Mouse (Mus musculus): Measurements from ENCODE around the gene Agrp. TPM values are rescaled to one million over a fixed set of nuclear protein-coding genes. Genes with fewer than 3 reads are reported as not detected.

Agrp gene
- polyA plus RNA-seq, 1 experiment from 2014 or later = 0.89 TPM

DNA sequence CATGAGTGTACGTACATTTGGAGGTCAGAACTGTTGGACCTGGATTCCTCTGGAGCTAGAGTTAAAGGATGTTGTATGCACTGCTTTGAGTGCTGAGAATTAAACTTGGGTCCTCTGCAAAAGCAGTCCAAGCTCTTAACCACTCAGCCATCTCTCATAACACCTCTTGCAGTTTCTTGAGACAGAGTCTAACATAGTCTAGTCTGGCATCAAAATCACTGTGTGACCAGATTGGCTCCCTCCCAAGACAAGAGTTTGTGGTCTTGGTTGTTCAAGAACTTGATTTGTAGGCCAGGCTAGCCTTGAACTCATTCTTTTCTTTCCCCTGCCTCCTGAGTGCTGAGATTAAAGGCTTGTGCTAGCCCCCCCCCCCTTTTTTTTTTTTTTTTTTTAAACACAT, 11.7 kb upstream of the Agrp start:
- WGBS = 97% methylated on average over 1 of the region's 1 CpGs
- DNase-seq (no peak), ATAC-seq (ENCODE audit: insufficient read depth) (no peak)
- H3K9ac ChIP-seq = no peak overlapping the region
- no peaks in the 10 kb centered on the region for H3K9me3 ChIP-seq (ENCODE audit: low read depth, low read length)
- H3K36me3 ChIP-seq (ENCODE audit: insufficient read depth) = peaks cover 63% of the 10 kb centered on the region
- H3K4me2 ChIP-seq = no peak overlapping the region
- H3K27me3 ChIP-seq (ENCODE audit: insufficient read depth, low read length) = no peaks in the 10 kb centered on the region
- H3K4me1 ChIP-seq (ENCODE audit: insufficient read depth) = no peaks in the 10 kb centered on the region
- H3K27ac ChIP-seq (ENCODE audit: low read depth) = no peak overlapping the region
- H3K4me3 ChIP-seq (ENCODE audit: low read depth, low read length) = no peak overlapping the region
- TF ChIP-seq CTCF (IDR thresholded peaks at IDR 0.05; ENCODE audit: low read depth) = no peak

- ATAC-seq (ENCODE audit: insufficient read depth) = no peak
- no peak for TF ChIP-seq CTCF (IDR thresholded peaks at IDR 0.05; ENCODE audit: low read depth)
- 100% methylated on average over 1 of the region's 1 CpGs for WGBS
Observed at GRCm38 (mm10) chr8:105645205-105645604, 8.0 kb upstream of the Agrp start.

GRCm38 (mm10) chr8:105640511-105640910, 3.3 kb upstream of the Agrp start:
- TF ChIP-seq CTCF (IDR thresholded peaks at IDR 0.05; ENCODE audit: low read depth) = no peak
- 64% methylated on average over 2 of the region's 2 CpGs for WGBS
- H3K36me3 ChIP-seq (ENCODE audit: insufficient read depth) = peaks cover 24% of the 10 kb centered on the region
- DNase-seq (peak; percentile 72), ATAC-seq (ENCODE audit: insufficient read depth) (no peak)
- no peaks in the 10 kb centered on the region for H3K9me3 ChIP-seq (ENCODE audit: low read depth, low read length)
- no peak overlapping the region for H3K4me3 ChIP-seq (ENCODE audit: low read depth, low read length)
- H3K4me2 ChIP-seq = no peak overlapping the region
- H3K9ac ChIP-seq = no peak overlapping the region
- 0 out of 2 replicates have a peak, but pooled peaks cover 10% of the 10 kb centered on the region for H3K4me1 ChIP-seq (ENCODE audit: insufficient read depth)
- no peaks in the 10 kb centered on the region for H3K27me3 ChIP-seq (ENCODE audit: insufficient read depth, low read length)
- no peak overlapping the region for H3K27ac ChIP-seq (ENCODE audit: low read depth)

More at GRCm38 (mm10) chr8:105645205-105645604, 8.0 kb upstream of the Agrp start:
- H3K4me1 ChIP-seq (ENCODE audit: insufficient read depth) = no peaks in the 10 kb centered on the region
- H3K27ac ChIP-seq (ENCODE audit: low read depth) = no peak overlapping the region
- DNase-seq = no peak
- H3K4me3 ChIP-seq (ENCODE audit: low read depth, low read length) = no peak overlapping the region
- no peaks in the 10 kb centered on the region for H3K9me3 ChIP-seq (ENCODE audit: low read depth, low read length)
- no peak overlapping the region for H3K4me2 ChIP-seq
- H3K27me3 ChIP-seq (ENCODE audit: insufficient read depth, low read length) = no peaks in the 10 kb centered on the region
- no peak overlapping the region for H3K9ac ChIP-seq
- H3K36me3 ChIP-seq (ENCODE audit: insufficient read depth) = peaks cover 50% of the 10 kb centered on the region

DNA sequence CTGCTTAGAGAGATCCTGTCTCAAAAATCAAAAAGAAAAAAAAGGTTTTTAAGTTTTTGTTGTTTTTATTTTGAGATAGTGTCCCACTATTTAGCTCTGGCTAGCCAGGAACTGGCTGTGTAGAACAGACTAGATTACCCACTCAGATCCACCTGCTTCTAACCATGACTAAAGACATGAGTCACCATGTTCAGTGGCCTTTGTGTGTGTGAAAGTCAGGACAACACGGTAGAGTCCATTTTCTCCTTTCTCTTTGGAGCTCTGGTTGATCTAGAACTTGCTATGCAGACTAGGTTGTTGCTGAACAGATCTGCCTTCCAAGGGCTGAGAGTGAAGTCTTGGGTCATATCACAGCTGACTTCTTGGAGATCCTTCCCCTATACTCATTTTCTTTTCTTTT, 2.6 kb upstream of the Agrp start:
- H3K27me3 ChIP-seq (ENCODE audit: insufficient read depth, low read length) = no peaks in the 10 kb centered on the region
- H3K9me3 ChIP-seq (ENCODE audit: low read depth, low read length) = no peaks in the 10 kb centered on the region
- H3K4me2 ChIP-seq = no peak overlapping the region
- H3K36me3 ChIP-seq (ENCODE audit: insufficient read depth) = peaks cover 18% of the 10 kb centered on the region
- no peak for ATAC-seq (ENCODE audit: insufficient read depth)
- DNase-seq = no peak
- WGBS = 78% methylated on average over 1 of the region's 1 CpGs
- no peak overlapping the region for H3K27ac ChIP-seq (ENCODE audit: low read depth)
- H3K4me1 ChIP-seq (ENCODE audit: insufficient read depth) = 0 out of 2 replicates have a peak, but pooled peaks cover 10% of the 10 kb centered on the region
- no peak for TF ChIP-seq CTCF (IDR thresholded peaks at IDR 0.05; ENCODE audit: low read depth)
- no peak overlapping the region for H3K9ac ChIP-seq
- no peak overlapping the region for H3K4me3 ChIP-seq (ENCODE audit: low read depth, low read length)

DNA sequence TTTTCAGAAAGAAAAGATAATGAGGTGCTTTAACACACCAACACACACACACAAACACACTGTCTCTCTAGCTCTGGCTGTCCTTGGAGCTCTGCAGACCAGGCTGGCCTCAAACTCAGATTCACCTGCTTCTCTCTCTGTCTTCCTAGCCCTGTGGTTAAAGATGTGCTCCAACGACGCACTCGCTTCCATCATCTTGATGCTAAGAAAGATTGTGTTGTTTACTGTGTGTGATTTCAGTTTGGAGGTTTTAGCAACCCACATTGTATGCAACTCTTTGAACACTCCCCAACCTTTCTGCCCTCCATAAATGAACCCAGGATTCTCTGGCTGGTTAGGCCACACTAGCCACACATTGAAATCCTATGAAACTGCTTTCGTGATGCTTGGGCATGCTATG, 1.3 kb upstream of the Agrp start:
- Histone ChIP-seq H3K27ac (ENCODE audit: low read depth) (0 out of 2 replicates have a peak overlapping the region, but pooled peaks have one; percentile 100), H3K27me3 (ENCODE audit: insufficient read depth, low read length) (no peaks in the 10 kb centered on the region), H3K4me1 (ENCODE audit: insufficient read depth) (0 out of 2 replicates have a peak, but pooled peaks cover 10% of the 10 kb centered on the region), H3K4me3 (ENCODE audit: low read depth, low read length) (peak overlapping the region; percentile 94), H3K36me3 (ENCODE audit: insufficient read depth) (peaks cover 7% of the 10 kb centered on the region), H3K9me3 (ENCODE audit: low read depth, low read length) (no peaks in the 10 kb centered on the region), H3K9ac (peak overlapping the region; percentile 99), H3K4me2 (peak overlapping the region; percentile 73)
- 79% methylated on average over 4 of the region's 4 CpGs for WGBS
- no peak for DNase-seq
- ATAC-seq (ENCODE audit: insufficient read depth) = no peak
- no peak for TF ChIP-seq CTCF (IDR thresholded peaks at IDR 0.05; ENCODE audit: low read depth)

- H3K9ac ChIP-seq = peak overlapping the region; percentile 99
- peak; percentile 71 for DNase-seq
- under 1% methylated on average over 11 of the region's 11 CpGs for WGBS
- 0 out of 2 replicates have a peak, but pooled peaks cover 10% of the 10 kb centered on the region for H3K4me1 ChIP-seq (ENCODE audit: insufficient read depth)
- no peaks in the 10 kb centered on the region for H3K9me3 ChIP-seq (ENCODE audit: low read depth, low read length)
- H3K4me2 ChIP-seq = peak overlapping the region; percentile 73
- no peak for TF ChIP-seq CTCF (IDR thresholded peaks at IDR 0.05; ENCODE audit: low read depth)
- H3K27ac ChIP-seq (ENCODE audit: low read depth) = peak overlapping the region; percentile 100
- H3K27me3 ChIP-seq (ENCODE audit: insufficient read depth, low read length) = no peaks in the 10 kb centered on the region
- peak overlapping the region; percentile 94 for H3K4me3 ChIP-seq (ENCODE audit: low read depth, low read length)
- peaks cover 6% of the 10 kb centered on the region; the same call in 1 of the 2 replicates for H3K36me3 ChIP-seq (ENCODE audit: insufficient read depth)
- no peak for ATAC-seq (ENCODE audit: insufficient read depth)
Observed at GRCm38 (mm10) chr8:105637601-105638041, 428 bp upstream of the Agrp start.

GRCm38 (mm10) chr8:105636018-105636962, 903 bp downstream of the Agrp start, which contains the start of gene Ctcf:
TSS of gene Ctcf (plus strand) at chr8:105636568.
- H3K27ac ChIP-seq (ENCODE audit: low read depth) = peak within 1 kb of the TSS; percentile 100
- no peaks in the 10 kb centered on the region for H3K27me3 ChIP-seq (ENCODE audit: insufficient read depth, low read length)
- H3K9me3 ChIP-seq (ENCODE audit: low read depth, low read length) = no peaks in the 10 kb centered on the region
- peak within 1 kb of the TSS; percentile 94 for H3K4me3 ChIP-seq (ENCODE audit: low read depth, low read length)
- under 1% methylated on average over 120 of the region's 126 CpGs for WGBS
- DNase-seq = peak; percentile 94
- peak within 1 kb of the TSS; percentile 99 for H3K9ac ChIP-seq
- peak within 1 kb of the TSS; percentile 73 for H3K4me2 ChIP-seq
- 0 out of 2 replicates have a peak, but pooled peaks cover 10% of the 10 kb centered on the region for H3K4me1 ChIP-seq (ENCODE audit: insufficient read depth)
- H3K36me3 ChIP-seq (ENCODE audit: insufficient read depth) = peaks cover 6% of the 10 kb centered on the region; the same call in 1 of the 2 replicates
- ATAC-seq (ENCODE audit: insufficient read depth) = peak; percentile 93
- TF ChIP-seq CTCF (IDR thresholded peaks at IDR 0.05; ENCODE audit: low read depth) = peak; percentile 24; the same call in 1 of the 2 replicates
